Mouse (Mus musculus) small intestine, adult 2 months (tissue): ENCODE measurements at regions not wholly inside any gene's neighbourhood (a gene's known extent, or its start where the extent isn't known, plus 50 kb on each side); places are given as distances from the start of the nearest gene placed in this dataset.
"Not testable (repeated sequence)": the region's sequence is repeated elsewhere in the genome, so short reads cannot be mapped to it uniquely, and the experiment has no call there.

Source experiments
- CTCF ChIP-seq: fragments of 200-500 bp; IDR thresholded peaks from 2 replicates; pipeline ENCODE4 v1.5.1; 2012; ENCODE audit warnings: low read depth, mild to moderate bottlenecking, control low read depth, inconsistent platforms, low read length, moderate library complexity, mixed read lengths; ENCODE audit not compliant: insufficient replicate concordance, insufficient read length; ENCODE audit errors: extremely low read depth
- POLR2A ChIP-seq: fragments of 200-500 bp; IDR thresholded peaks from 2 replicates; pipeline ENCODE4 v1.6.1; 2012; ENCODE audit warnings: low read depth, mild to moderate bottlenecking, control low read depth, inconsistent platforms, low read length, moderate library complexity

GRCm38 (mm10) chr1:4660616-4661015, 147.1 kb upstream of the Gm37988 start:
- not testable (repeated sequence) for TF ChIP-seq CTCF, POLR2A
